Mouse (Mus musculus) small intestine, adult 2 months (tissue): ENCODE data around the gene Ccdc88c. TPM values are rescaled to one million over a fixed set of nuclear protein-coding genes. Genes with fewer than 3 reads are reported as not detected.

Source experiments
- H3K27ac ChIP-seq: fragments of 200-500 bp; 2 replicates; pipeline ENCODE4 v1.5.1; 2012; ENCODE audit warnings: low read depth, low read length, control low read depth, inconsistent platforms; ENCODE audit not compliant: insufficient read depth
- H3K27me3 ChIP-seq: fragments of 200-500 bp; 2 replicates; pipeline ENCODE4 v1.6.1; 2012; ENCODE audit warnings: mild to moderate bottlenecking, moderate library complexity, low read length, inconsistent platforms; ENCODE audit not compliant: control insufficient read depth, insufficient read depth
- H3K36me3 ChIP-seq: fragments of 200-500 bp; 2 replicates; pipeline ENCODE4 v1.6.1; 2012; ENCODE audit warnings: mild to moderate bottlenecking, low read length, control low read depth, inconsistent platforms; ENCODE audit not compliant: control insufficient read depth, insufficient read depth
- H3K4me1 ChIP-seq: fragments of 200-500 bp; 2 replicates; pipeline ENCODE4 v1.6.1; 2012; ENCODE audit warnings: low read length, inconsistent platforms, mixed read lengths; ENCODE audit not compliant: control insufficient read depth, insufficient read depth, insufficient read length
- H3K4me3 ChIP-seq: fragments of 200-500 bp; 2 replicates; pipeline ENCODE4 v1.5.1; 2012; ENCODE audit warnings: low read depth, mild to moderate bottlenecking, control low read depth, inconsistent platforms, low read length, moderate library complexity
- CTCF ChIP-seq: fragments of 200-500 bp; IDR thresholded peaks from 2 replicates; pipeline ENCODE4 v1.5.1; 2012; ENCODE audit warnings: low read depth, mild to moderate bottlenecking, control low read depth, inconsistent platforms, low read length, moderate library complexity, mixed read lengths; ENCODE audit not compliant: insufficient replicate concordance, insufficient read length; ENCODE audit errors: extremely low read depth
- POLR2A ChIP-seq: fragments of 200-500 bp; IDR thresholded peaks from 2 replicates; pipeline ENCODE4 v1.6.1; 2012; ENCODE audit warnings: low read depth, mild to moderate bottlenecking, control low read depth, inconsistent platforms, low read length, moderate library complexity
- WGBS: fragments of 180-500 bp; shearing (Covaris S2); methylation state at CpG from one replicate; pipeline ENCODE4 v1.1.7; 2018; 5-methylcytosine and 5-hydroxymethylcytosine counted together
- polyA plus RNA-seq: library from polyadenylated mRNA; depleted of rRNA; stranded (reverse); fragments of >200 nt; gene quantifications from 2 replicates; pipeline ENCODE4 v1.2.3, GENCODE M21; 2012; rRNA removed

Gene Ccdc88c
- polyA plus RNA-seq, 1 experiment = 11.7 TPM

DNA sequence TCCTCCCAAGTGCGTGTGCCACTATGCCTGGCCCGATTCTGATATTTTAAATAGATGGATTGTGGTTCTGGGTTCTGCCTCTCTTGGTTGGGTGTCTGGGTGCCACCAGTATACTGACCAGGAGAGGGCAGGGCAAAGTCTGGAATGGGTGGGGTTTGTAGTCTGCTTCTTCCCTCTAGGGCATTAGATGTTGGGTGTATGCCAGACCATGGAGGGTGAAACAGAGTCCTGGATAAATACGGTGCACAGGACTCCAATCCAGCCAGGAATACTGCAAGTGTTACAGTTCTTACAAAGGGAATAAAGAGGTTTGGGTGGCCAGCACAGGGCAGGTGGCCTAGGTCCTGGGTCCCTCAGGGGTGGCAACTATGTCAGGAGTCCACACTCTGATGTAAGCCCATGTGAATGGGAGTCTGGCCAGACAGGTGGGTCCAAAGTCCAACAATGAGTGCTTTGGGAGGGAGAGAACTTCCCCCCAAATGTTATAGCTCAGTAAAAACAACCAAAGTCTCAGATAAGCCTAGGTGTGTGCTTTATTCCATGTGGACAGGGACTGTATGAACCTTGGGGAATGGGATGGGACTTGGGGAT, 165.9 kb downstream of the Ccdc88c start:
- Histone ChIP-seq H3K36me3 (peaks cover 15% of the 10 kb centered on the region), H3K4me3 (no peak overlapping the region), H3K4me1 (peaks cover 14% of the 10 kb centered on the region; the same call in 1 of the 2 replicates), H3K27ac (peak overlapping the region; percentile 80), H3K27me3 (no peaks in the 10 kb centered on the region)
- TF ChIP-seq POLR2A (no peak), CTCF (no peak)
- WGBS = 34% methylated on average over 3 of the region's 3 CpGs

DNA sequence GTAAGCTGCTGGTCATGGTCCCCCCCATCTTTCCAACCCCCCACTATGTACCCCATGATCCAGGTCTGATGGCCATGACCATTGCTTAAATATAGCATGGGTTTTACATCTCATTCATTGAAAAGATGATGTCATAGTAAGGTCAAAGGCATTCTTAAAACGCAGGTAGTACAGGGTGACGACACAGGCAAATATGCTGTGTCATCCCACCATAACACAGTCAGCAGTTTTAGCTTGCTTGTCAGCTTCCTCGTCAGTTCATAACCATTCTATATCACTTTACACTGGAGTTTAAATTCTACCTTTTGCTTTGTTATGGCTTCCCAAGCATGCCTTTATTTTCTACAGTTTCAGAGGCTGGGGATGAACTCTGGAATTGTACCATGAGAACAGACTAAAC, 166.6 kb downstream of the Ccdc88c start:
- WGBS = 53% methylated on average over 3 of the region's 3 CpGs
- peaks cover 9% of the 10 kb centered on the region for H3K36me3 ChIP-seq
- H3K27me3 ChIP-seq = no peaks in the 10 kb centered on the region
- H3K27ac ChIP-seq = peak overlapping the region; percentile 80; the same call in 1 of the 2 replicates
- H3K4me1 ChIP-seq = peaks cover 17% of the 10 kb centered on the region
- no peak overlapping the region for H3K4me3 ChIP-seq
- TF ChIP-seq CTCF = no peak
- TF ChIP-seq POLR2A = no peak

Other genes with a start within 250 kb of the Ccdc88c start
- 14.6 and 21.8 TPM in 2 replicates for gene Dglucy, start 250.0 kb downstream of the Ccdc88c start, polyA plus RNA-seq
- 3.0 and 6.0 TPM in 2 replicates for gene Gpr68, start 120.9 kb downstream of the Ccdc88c start, polyA plus RNA-seq
- 4.7 and 9.2 TPM in 2 replicates for gene Ppp4r3a, start 54.6 kb upstream of the Ccdc88c start, polyA plus RNA-seq